Mouse (Mus musculus): ENCODE data around the gene Olfr954.

The Olfr954 gene

GRCm38 (mm10) chr9:39456401-39456800, at the start of gene Olfr954:
Gene Olfr954, plus strand, starts transcription at chr9:39456701.
- no peak for DNase-seq (ENCODE audit: low spot score in 2 of 2)

- no peak for DNase-seq (ENCODE audit: low spot score in 2 of 2)
Measured at GRCm38 (mm10) chr9:39427048-39427447, 29.5 kb upstream of the Olfr954 start, which contains the start of gene Olfr952. Gene Olfr952, minus strand, starts transcription at chr9:39427148.

GRCm38 (mm10) chr9:39471844-39472243, 15.3 kb downstream of the Olfr954 start, which contains the start of gene Olfr955:
Gene Olfr955, minus strand, starts transcription at chr9:39471944.
- DNase-seq (ENCODE audit: low spot score in 2 of 2) = no peak

GRCm38 (mm10) chr9:39493895-39494294, 37.4 kb downstream of the Olfr954 start, which contains the start of gene Olfr44:
Gene Olfr44, minus strand, starts transcription at chr9:39493995.
- DNase-seq (ENCODE audit: low spot score in 2 of 2) = no peak

GRCm38 (mm10) chr9:39508998-39509397, 52.5 kb downstream of the Olfr954 start:
- DNase-seq (ENCODE audit: low spot score in 2 of 2) = no peak

- no peak for DNase-seq (ENCODE audit: low spot score in 2 of 2)
Measured at GRCm38 (mm10) chr9:39509412-39509811, 52.9 kb downstream of the Olfr954 start.

Measured in spleen, postnatal 14 days (tissue).